ENCODE assay signal across 9 mouse cellular contexts in genomic region chr8:125796970-125797369, GRCm38 (mm10).
"Had no signal": no experiment of that assay in that cellular context is flagged by ENCODE, and none has a peak within 500 bp of the region (broad histone marks: within the 10 kb centered on the region; RNA-seq: fewer than 3 reads in every experiment).

No protein-coding gene starts in this region.

- ATAC-seq: liver, embryonic 12.5 days had no signal

- DNase-seq: kidney, postnatal 25 days; left cerebral cortex, postnatal 4 days; liver; lung, adult 18-20 months; lung, postnatal 10 days; lung, postnatal 36 days; midbrain, embryonic 14.5 days; thymus, postnatal 36 days had no signal
